Mouse (Mus musculus) olfactory bulb, adult 2 months (tissue): Measurements from ENCODE around the gene 1810009A15Rik. TPM values are rescaled to one million over a fixed set of nuclear protein-coding genes. Genes with fewer than 3 reads are reported as not detected.

Experiments
- H3K27ac ChIP-seq: fragments of 200-500 bp; 2 replicates; pipeline ENCODE4 v1.5.1; 2012; ENCODE audit warnings: low read depth, low read length; ENCODE audit not compliant: insufficient read depth
- H3K4me1 ChIP-seq: fragments of 200-500 bp; 2 replicates; pipeline ENCODE4 v1.6.1; 2012; ENCODE audit warnings: low read length; ENCODE audit not compliant: control insufficient read depth, insufficient read depth
- H3K4me3 ChIP-seq: fragments of 200-500 bp; 2 replicates; pipeline ENCODE4 v1.5.1; 2012; ENCODE audit warnings: mild to moderate bottlenecking, low read depth, low read length, moderate library complexity; ENCODE audit not compliant: insufficient read depth
- CTCF ChIP-seq: fragments of 200-500 bp; IDR thresholded peaks from 2 replicates; pipeline ENCODE4 v1.5.1; 2012; ENCODE audit warnings: low read depth, mild to moderate bottlenecking, low read length, moderate library complexity; ENCODE audit not compliant: insufficient read depth
- POLR2A ChIP-seq: fragments of 200-500 bp; IDR thresholded peaks from 2 replicates; pipeline ENCODE4 v1.6.1; 2012; ENCODE audit warnings: mild to moderate bottlenecking, low read depth, low read length, moderate library complexity; ENCODE audit not compliant: insufficient read depth
- WGBS: fragments of 180-500 bp; shearing (Covaris S2); methylation state at CpG from one replicate; pipeline ENCODE4 v1.1.7; 2018; 5-methylcytosine and 5-hydroxymethylcytosine counted together
- polyA plus RNA-seq: library from polyadenylated mRNA; stranded (reverse); fragments of >200 nt; gene quantifications from 2 replicates; pipeline ENCODE4 v1.2.4, GENCODE M21; 2012; ENCODE audit warnings: low replicate concordance; ENCODE audit not compliant: missing spikeins, insufficient read depth, insufficient read length

1810009A15Rik gene
- polyA plus RNA-seq, 1 experiment: not detected

GRCm38 (mm10) chr19:8871267-8872186 lies 17.1 kb upstream of the 1810009A15Rik start, which contains the start of gene Ubxn1:
Gene Ubxn1, plus strand, starts transcription at chr19:8871496.
- Histone ChIP-seq H3K4me1 (peaks cover 4% of the 10 kb centered on the region), H3K27ac (peak within 1 kb of the TSS; percentile 57), H3K4me3 (peak within 1 kb of the TSS; percentile 96)
- WGBS: 1% methylated on average over 59 of the region's 59 CpGs
- no peak for TF ChIP-seq CTCF
- TF ChIP-seq POLR2A: peak; percentile 57; the same call in 1 of the 2 replicates

- WGBS: 72% methylated on average over 10 of the region's 10 CpGs
- TF ChIP-seq POLR2A: no peak
- TF ChIP-seq CTCF: no peak
- Histone ChIP-seq H3K4me3 (peak overlapping the region; percentile 96), H3K4me1 (peaks cover 4% of the 10 kb centered on the region), H3K27ac (no peak overlapping the region)
Observed at GRCm38 (mm10) chr19:8872266-8872840, 16.3 kb upstream of the 1810009A15Rik start.

GRCm38 (mm10) chr19:8875031-8875430 lies 13.6 kb upstream of the 1810009A15Rik start:
- WGBS: 92% methylated on average over 7 of the region's 7 CpGs
- Histone ChIP-seq H3K4me1 (peaks cover 4% of the 10 kb centered on the region), H3K27ac (no peak overlapping the region), H3K4me3 (no peak overlapping the region)
- TF ChIP-seq CTCF (no peak), POLR2A (no peak)

GRCm38 (mm10) chr19:8880311-8881033 lies 8.2 kb upstream of the 1810009A15Rik start, which contains the start of gene Uqcc3:
Gene Uqcc3, minus strand, starts transcription at chr19:8880923.
- H3K4me3 ChIP-seq: peak within 1 kb of the TSS; percentile 65
- peaks cover 3% of the 10 kb centered on the region; the same call in 1 of the 2 replicates for H3K4me1 ChIP-seq
- under 1% methylated on average over 42 of the region's 42 CpGs for WGBS
- peak within 1 kb of the TSS; percentile 87 for H3K27ac ChIP-seq
- peak; percentile 49 for TF ChIP-seq POLR2A
- TF ChIP-seq CTCF: no peak

GRCm38 (mm10) chr19:8881034-8881392 lies 7.6 kb upstream of the 1810009A15Rik start:
- H3K27ac ChIP-seq: 0 out of 2 replicates have a peak overlapping the region, but pooled peaks have one; percentile 17
- 5% methylated on average over 3 of the region's 3 CpGs for WGBS

GRCm38 (mm10) chr19:8883616-8884015 lies 5.0 kb upstream of the 1810009A15Rik start, which contains the start of the genes Lbhd1 and Gm49403:
Gene Lbhd1, plus strand, starts transcription at chr19:8883732.
Gene Gm49403, plus strand, starts transcription at chr19:8883930.
- H3K4me1 ChIP-seq: peaks cover 3% of the 10 kb centered on the region; the same call in 1 of the 2 replicates
- H3K27ac ChIP-seq: no peak within 1 kb of the TSS
- WGBS: 73% methylated on average over 3 of the region's 3 CpGs
- no peak within 1 kb of the TSS for H3K4me3 ChIP-seq
- TF ChIP-seq POLR2A: no peak
- TF ChIP-seq CTCF: no peak

More at GRCm38 (mm10) chr19:8881034-8881392, 7.6 kb upstream of the 1810009A15Rik start:
- H3K4me1 ChIP-seq: peaks cover 3% of the 10 kb centered on the region; the same call in 1 of the 2 replicates
- peak overlapping the region; percentile 65 for H3K4me3 ChIP-seq
- TF ChIP-seq POLR2A (no peak), CTCF (no peak)

GRCm38 (mm10) chr19:8886916-8887584 lies 1.6 kb upstream of the 1810009A15Rik start:
- H3K4me1 ChIP-seq: no peaks in the 10 kb centered on the region
- TF ChIP-seq CTCF (no peak), POLR2A (no peak)
- no peak overlapping the region for H3K27ac ChIP-seq
- H3K4me3 ChIP-seq: no peak overlapping the region
- 59% methylated on average over 1 of the region's 1 CpGs for WGBS

- H3K27ac ChIP-seq: no peak overlapping the region
- WGBS: 20% methylated on average over 19 of the region's 19 CpGs
- H3K4me1 ChIP-seq: no peaks in the 10 kb centered on the region
- TF ChIP-seq CTCF (no peak), POLR2A (no peak)
- peak overlapping the region; percentile 69 for H3K4me3 ChIP-seq
Observed at GRCm38 (mm10) chr19:8887585-8888463, 829 bp upstream of the 1810009A15Rik start.
